Mouse (Mus musculus) spleen, adult 2 months (tissue): Measurements from ENCODE around the gene Pxn. TPM values are rescaled to one million over a fixed set of nuclear protein-coding genes. Genes with fewer than 3 reads are reported as not detected.

Experiments
- DNase-seq, 2 experiments: peaks; one replicate each; pipeline versions ENCODE4 v3.0.0 to v3.0.0-alpha.2; 2012 to 2021; ENCODE audit warnings: low spot score in 2 of 2, low read depth in 1 of 2
- H3K27ac ChIP-seq: fragments of 200-500 bp; 2 replicates; pipeline ENCODE4 v1.5.1; 2012; ENCODE audit warnings: low read length, inconsistent platforms; ENCODE audit not compliant: insufficient read depth
- H3K27me3 ChIP-seq: fragments of 200-500 bp; 2 replicates; pipeline ENCODE4 v1.6.1; 2012; ENCODE audit warnings: mild to moderate bottlenecking, moderate library complexity, low read length, inconsistent platforms; ENCODE audit not compliant: control insufficient read depth, insufficient read depth
- H3K36me3 ChIP-seq: fragments of 200-500 bp; 2 replicates; pipeline ENCODE4 v1.6.1; 2012; ENCODE audit warnings: mild to moderate bottlenecking, low read length, inconsistent platforms; ENCODE audit not compliant: control insufficient read depth, insufficient read depth
- H3K4me1 ChIP-seq: fragments of 200-500 bp; 2 replicates; pipeline ENCODE4 v1.6.1; 2011; ENCODE audit warnings: inconsistent platforms; ENCODE audit not compliant: control insufficient read depth, insufficient read depth, insufficient read length
- H3K4me3 ChIP-seq: fragments of 200-500 bp; 2 replicates; pipeline ENCODE4 v1.5.1; 2011; ENCODE audit warnings: mild to moderate bottlenecking, inconsistent platforms; ENCODE audit not compliant: insufficient read depth, insufficient read length; ENCODE audit errors: extremely low read depth
- CTCF ChIP-seq: fragments of 200-500 bp; IDR thresholded peaks from 2 replicates; pipeline ENCODE4 v1.5.1; 2011; ENCODE audit warnings: mild to moderate bottlenecking, inconsistent platforms; ENCODE audit not compliant: insufficient read depth, insufficient read length, insufficient replicate concordance; ENCODE audit errors: extremely low read depth
- POLR2A ChIP-seq: fragments of 200-500 bp; IDR thresholded peaks from 2 replicates; pipeline ENCODE4 v1.6.1; 2011; ENCODE audit warnings: low read depth, low read length, inconsistent platforms
- WGBS: fragments of 180-500 bp; shearing (Covaris S2); methylation state at CpG from one replicate; pipeline ENCODE4 v1.1.7; 2018; 5-methylcytosine and 5-hydroxymethylcytosine counted together
- polyA plus RNA-seq: library from polyadenylated mRNA; depleted of rRNA; stranded (reverse); fragments of >200 nt; gene quantifications from 2 replicates; pipeline ENCODE4 v1.2.3, GENCODE M21; 2012

Pxn gene
- polyA plus RNA-seq, 1 experiment: 63.8 TPM

GRCm38 (mm10) chr5:115543509-115544253, 37.2 kb downstream of the Pxn start:
- no peaks in the 10 kb centered on the region for H3K27me3 ChIP-seq
- no peak for TF ChIP-seq POLR2A
- peaks cover 12% of the 10 kb centered on the region; the same call in 1 of the 2 replicates for H3K4me1 ChIP-seq
- no peak for DNase-seq
- H3K36me3 ChIP-seq: peaks cover 33% of the 10 kb centered on the region
- no peak overlapping the region for H3K27ac ChIP-seq
- H3K4me3 ChIP-seq: no peak overlapping the region
- WGBS: 42% methylated on average over 17 of the region's 17 CpGs

- 66% methylated on average over 18 of the region's 18 CpGs for WGBS
- peaks cover 39% of the 10 kb centered on the region for H3K36me3 ChIP-seq
- peaks cover 9% of the 10 kb centered on the region; the same call in 1 of the 2 replicates for H3K4me1 ChIP-seq
Observed at GRCm38 (mm10) chr5:115544655-115545185, 38.2 kb downstream of the Pxn start.

DNA sequence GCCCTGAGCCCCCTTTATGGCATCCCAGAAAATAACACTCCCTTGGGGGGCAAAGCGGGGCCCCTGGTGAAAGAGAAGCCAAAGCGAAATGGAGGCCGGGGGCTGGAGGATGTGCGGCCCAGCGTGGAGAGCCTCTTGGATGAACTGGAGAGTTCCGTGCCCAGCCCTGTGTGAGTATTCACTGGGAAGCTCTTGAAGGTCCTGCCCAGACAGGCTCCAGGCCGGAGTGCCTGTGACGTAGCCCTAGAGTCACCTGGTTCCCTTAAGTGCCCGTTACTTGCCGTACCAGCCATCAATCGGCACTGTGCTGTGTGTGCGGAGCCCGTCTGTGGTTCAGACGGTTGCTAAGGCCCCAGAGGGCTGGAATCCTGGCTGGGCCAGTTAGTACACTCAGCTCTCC, 39.2 kb downstream of the Pxn start:
- peaks cover 43% of the 10 kb centered on the region for H3K36me3 ChIP-seq
- H3K27ac ChIP-seq: no peak overlapping the region
- DNase-seq: no peak
- TF ChIP-seq CTCF (no peak), POLR2A (no peak)
- no peaks in the 10 kb centered on the region for H3K27me3 ChIP-seq
- H3K4me3 ChIP-seq: no peak overlapping the region
- 96% methylated on average over 14 of the region's 14 CpGs for WGBS
- peaks cover 9% of the 10 kb centered on the region; the same call in 1 of the 2 replicates for H3K4me1 ChIP-seq

More at GRCm38 (mm10) chr5:115544655-115545185, 38.2 kb downstream of the Pxn start:
- Histone ChIP-seq H3K27ac (no peak overlapping the region), H3K4me3 (no peak overlapping the region), H3K27me3 (no peaks in the 10 kb centered on the region)
- no peak for DNase-seq
- TF ChIP-seq CTCF (no peak), POLR2A (no peak)

DNA sequence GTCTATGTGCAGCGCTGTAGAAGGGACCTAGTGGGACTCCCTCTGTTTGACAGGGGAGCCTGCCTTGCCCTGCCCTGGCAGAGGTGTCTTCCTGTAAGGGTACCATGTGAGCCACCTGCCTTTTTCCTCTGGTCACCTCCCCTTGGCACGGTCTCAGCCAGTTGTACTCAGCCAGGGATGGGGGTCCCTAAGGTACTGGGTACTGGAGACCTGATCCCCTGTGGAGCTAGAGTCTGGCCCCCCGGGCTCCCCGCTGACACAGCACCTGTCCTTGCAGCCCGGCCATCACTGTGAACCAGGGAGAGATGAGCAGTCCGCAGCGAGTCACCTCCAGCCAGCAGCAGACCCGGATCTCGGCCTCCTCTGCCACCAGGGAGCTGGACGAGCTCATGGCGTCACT, 40.1 kb downstream of the Pxn start:
- TF ChIP-seq CTCF (no peak), POLR2A (no peak)
- H3K27ac ChIP-seq: no peak overlapping the region
- no peak overlapping the region for H3K4me3 ChIP-seq
- peaks cover 9% of the 10 kb centered on the region; the same call in 1 of the 2 replicates for H3K4me1 ChIP-seq
- 91% methylated on average over 11 of the region's 11 CpGs for WGBS
- H3K36me3 ChIP-seq: peaks cover 47% of the 10 kb centered on the region
- DNase-seq: no peak
- H3K27me3 ChIP-seq: no peaks in the 10 kb centered on the region

GRCm38 (mm10) chr5:115547014-115547413, 40.5 kb downstream of the Pxn start:
- 92% methylated on average over 6 of the region's 6 CpGs for WGBS
- no peak for DNase-seq
- no peak overlapping the region for H3K27ac ChIP-seq
- no peaks in the 10 kb centered on the region for H3K27me3 ChIP-seq
- TF ChIP-seq POLR2A: no peak
- no peak for TF ChIP-seq CTCF
- H3K4me1 ChIP-seq: peaks cover 9% of the 10 kb centered on the region; the same call in 1 of the 2 replicates
- peaks cover 52% of the 10 kb centered on the region for H3K36me3 ChIP-seq
- H3K4me3 ChIP-seq: no peak overlapping the region

GRCm38 (mm10) chr5:115547421-115547820, 40.9 kb downstream of the Pxn start:
- no peak for DNase-seq
- Histone ChIP-seq H3K4me3 (no peak overlapping the region), H3K27ac (no peak overlapping the region), H3K36me3 (peaks cover 55% of the 10 kb centered on the region), H3K27me3 (no peaks in the 10 kb centered on the region), H3K4me1 (peaks cover 7% of the 10 kb centered on the region; the same call in 1 of the 2 replicates)
- TF ChIP-seq POLR2A (no peak), CTCF (no peak)
- WGBS: 85% methylated on average over 7 of the region's 7 CpGs

DNA sequence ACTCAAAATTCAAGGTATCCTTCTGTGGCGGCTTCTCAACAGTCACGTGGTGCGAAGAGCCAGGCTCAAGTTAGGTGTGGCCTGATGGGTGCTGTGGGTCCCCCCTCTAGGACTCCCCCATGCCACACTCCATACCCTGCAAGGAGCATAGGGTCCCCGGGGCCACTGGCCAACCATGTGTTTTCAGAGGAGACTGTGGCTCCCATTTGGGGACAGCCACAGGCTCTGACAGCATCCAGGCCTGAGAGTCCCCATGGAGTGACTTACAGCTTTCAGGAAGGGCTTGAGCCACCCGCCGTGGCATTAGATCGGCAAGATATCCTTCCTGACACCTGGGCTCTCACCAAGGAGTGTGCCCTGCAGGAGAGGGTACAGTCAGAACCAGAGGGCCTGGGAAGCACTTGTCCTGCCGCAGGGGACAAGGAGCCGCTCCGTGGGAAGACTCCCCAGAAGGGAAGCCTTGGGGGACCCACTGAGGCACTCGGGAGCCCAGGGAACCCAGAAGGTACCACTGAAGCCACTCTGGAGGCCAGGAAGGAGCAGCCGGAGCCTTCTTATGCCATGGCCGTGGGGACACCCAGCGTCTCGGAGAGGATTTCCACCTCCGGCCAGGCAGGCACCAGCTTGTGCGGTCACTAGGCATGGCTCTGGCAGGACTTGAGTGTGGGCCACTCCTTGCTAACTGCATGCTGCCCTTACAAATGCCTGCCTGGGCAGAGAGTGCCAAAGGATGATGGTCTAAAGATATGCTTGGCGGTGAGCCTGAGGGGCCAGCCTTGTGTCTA, 42.2 kb downstream of the Pxn start:
- Histone ChIP-seq H3K4me1 (no peaks in the 10 kb centered on the region), H3K4me3 (no peak overlapping the region), H3K27me3 (no peaks in the 10 kb centered on the region), H3K36me3 (peaks cover 67% of the 10 kb centered on the region), H3K27ac (no peak overlapping the region)
- no peak for TF ChIP-seq CTCF
- no peak for TF ChIP-seq POLR2A
- 93% methylated on average over 18 of the region's 18 CpGs for WGBS
- no peak for DNase-seq
